Mouse (Mus musculus): Measurements from ENCODE around the gene Slc8a1.

- TF ChIP-seq CTCF (IDR thresholded peaks at IDR 0.05; ENCODE audit: low read depth) (no peak), EP300 (IDR thresholded peaks at IDR 0.05; ENCODE audit: low read depth) (no peak)
Measured at GRCm38 (mm10) chr17:81514022-81514421, 224.2 kb downstream of the Slc8a1 start.

Data from liver, postnatal 0 days (tissue).